22 mouse cellular contexts compared by ENCODE assay signal in the genomic region with DNA sequence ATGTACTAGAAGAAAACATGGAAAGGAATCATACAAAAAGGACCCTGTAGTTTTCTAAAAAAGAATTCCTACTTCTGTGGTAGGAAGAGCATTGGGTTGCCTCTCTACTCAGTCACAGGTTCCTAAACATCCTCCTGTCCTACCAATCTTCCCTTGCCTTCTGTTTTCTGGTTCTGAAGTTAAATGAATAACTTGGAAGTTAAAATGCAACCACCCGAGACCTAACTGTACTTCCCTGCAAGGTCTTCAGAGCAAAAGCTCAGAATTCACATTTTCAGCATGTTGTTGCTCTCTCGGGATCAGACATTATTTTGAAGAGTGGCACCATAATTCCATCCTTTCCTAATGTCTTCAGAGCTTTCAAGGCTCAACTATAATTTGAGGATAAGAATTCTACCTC. TPM values are rescaled to one million over a fixed set of nuclear protein-coding genes. Genes with fewer than 3 reads are reported as not detected.
DNase-seq lines count a peak whose midpoint lies in the region; TF ChIP-seq lines count a peak whose summit lies in the region.
"Had no signal": no experiment of that assay in that cellular context is flagged by ENCODE, and none has a peak within 500 bp of the region (broad histone marks: within the 10 kb centered on the region; RNA-seq: fewer than 3 reads in every experiment).

No protein-coding gene starts in this region.

- WGBS in kidney, adult 2 months = 39% methylated on average over 2 of the region's 2 CpGs

- no peak overlapping the region for H3K4me3 ChIP-seq in kidney, adult 2 months (ENCODE audit: insufficient read depth, low read depth, low read length)

- no peak for TF ChIP-seq CTCF in kidney, adult 2 months (conservative IDR thresholded peaks at IDR 0.05; ENCODE audit: insufficient read depth, insufficient read length, low read depth, low read length)

- H3K27me3 ChIP-seq in kidney, adult 2 months (replicated peaks; ENCODE audit: control insufficient read depth, insufficient read depth, low read length) = no peaks in the 10 kb centered on the region
- H3K27me3 ChIP-seq: CH12.LX had no signal

- peak; percentile 74 for DNase-seq in kidney, adult 2 months
- DNase-seq in kidney, postnatal 4 days = no peak
- peak; percentile 10 to 23 for DNase-seq in kidney, adult 8-10 months
- no peak for DNase-seq in kidney, adult 18-20 months
- peak; percentile 78 for DNase-seq in kidney, adult 9 months
- DNase-seq in kidney, adult 11 months = no peak
- peak; percentile 8 for DNase-seq in kidney, postnatal 14 days
- DNase-seq in kidney, postnatal 10 days = no peak
- DNase-seq: adrenal gland, adult 2 months; adrenal gland, adult 8-10 months; adrenal gland, postnatal 10 days; adrenal gland, postnatal 14 days; adrenal gland, postnatal 25 days; adrenal gland, postnatal 36 days; B cell, adult 2 months; cerebellum, adult 11 months; cerebellum, adult 11-12 months had no signal

- H3K4me1 ChIP-seq in kidney, adult 2 months (ENCODE audit: control insufficient read depth, insufficient read depth, low read length) = 0 out of 2 replicates have a peak, but pooled peaks cover 2% of the 10 kb centered on the region

- H3K36me3 ChIP-seq in kidney, adult 2 months (ENCODE audit: control insufficient read depth, insufficient read depth, low read length) = no peaks in the 10 kb centered on the region
- H3K36me3 ChIP-seq: G1E had no signal

- H3K27ac ChIP-seq in kidney, adult 2 months (ENCODE audit: insufficient read depth, low read depth, low read length) = peak overlapping the region; percentile 31; the same call in 1 of the 2 replicates

- no peak for TF ChIP-seq POLR2A in kidney, adult 2 months (IDR thresholded peaks at IDR 0.05; ENCODE audit: low read depth, low read length)

RNA-seq across cellular contexts. Expression of a gene that starts 46.6 kb away (rescaled TPM):
- 0.98 and 1.0 TPM in 2 replicates for polyA plus RNA-seq in kidney, adult 2 months (2012; rRNA removed)
- polyA plus RNA-seq: activated CD4-positive, CD25-positive, alpha-beta regulatory T cell, adult 4 months; C2C12; CD4-positive, CD25-positive, alpha-beta regulatory T cell, adult 4 months; G1E had no signal

Comparison
In these comparisons a context has a peak if more than half of its experiments do, and no peak if none do; other contexts are left out.
1. DNase-seq: peak in kidney, adult 2 months (single experiment), kidney, adult 8-10 months (2 of 2), kidney, adult 9 months (single experiment) and kidney, postnatal 14 days (single experiment); none in kidney, postnatal 4 days (0 of 2), kidney, adult 18-20 months (single experiment), kidney, adult 11 months (single experiment) and kidney, postnatal 10 days (single experiment).